Mouse (Mus musculus): ENCODE results near the gene Fbxl17.

GRCm38 (mm10) chr17:63358837-63359236 is 141.0 kb downstream of the Fbxl17 start:
- TF ChIP-seq CTCF (IDR thresholded peaks at IDR 0.05; ENCODE audit: borderline replicate concordance, control insufficient read depth, extremely low read depth, insufficient read depth, low read length, poor library complexity) = no peak
- TF ChIP-seq POLR2A (IDR thresholded peaks at IDR 0.05; ENCODE audit: control insufficient read depth, extremely low read depth, insufficient read depth, low read length, poor library complexity) = no peak
